ENCODE assay signal across 8 mouse cellular contexts in the genomic region with DNA sequence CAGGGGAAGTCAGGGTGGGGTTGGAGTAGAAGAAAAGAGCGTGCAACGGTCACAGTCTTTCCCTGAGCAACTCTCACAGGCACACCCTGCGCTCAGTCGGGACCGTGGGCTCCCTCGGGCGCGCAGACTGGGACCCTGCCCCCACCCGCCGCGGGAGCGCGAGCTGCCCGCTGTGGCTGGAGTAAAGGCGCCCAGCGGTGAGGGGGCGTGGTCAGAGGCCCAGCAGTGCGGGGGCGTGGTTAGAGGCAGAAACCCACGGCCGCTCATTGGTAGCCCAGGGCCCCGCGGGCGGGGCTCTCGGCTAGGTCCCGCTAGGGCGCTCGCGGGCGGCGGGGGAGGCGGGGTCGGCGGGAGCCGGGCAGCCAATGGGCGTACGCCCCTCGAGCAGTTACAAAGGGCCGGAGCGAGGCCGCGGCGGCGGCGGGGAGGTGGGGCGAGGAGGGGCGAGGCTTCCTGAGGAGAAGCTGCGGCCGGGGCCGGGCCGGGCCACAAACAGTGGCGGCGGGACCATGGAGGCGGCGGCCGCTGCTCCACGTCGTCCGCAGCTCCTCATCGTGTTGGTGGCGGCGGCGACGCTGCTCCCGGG. TPM values are rescaled to one million over a fixed set of nuclear protein-coding genes. Genes with fewer than 3 reads are reported as not detected.
A peak's percentile ranks its signal among the peaks of the same experiment; 100 is the strongest.
DNase-seq lines count a peak whose midpoint lies in the region; ATAC-seq and TF ChIP-seq lines count a peak whose summit lies in the region.

Gene Tgfbr1, plus strand, starts transcription at position 420 of the 586 bp plus-strand sequence.

- TF ChIP-seq POLR2A in kidney, adult 2 months (IDR thresholded peaks at IDR 0.05; ENCODE audit: low read depth, low read length): no peak
- TF ChIP-seq POLR2A in spleen, adult 2 months (IDR thresholded peaks at IDR 0.05; ENCODE audit: low read depth, low read length): peak; percentile 89

- no peaks in the 10 kb centered on the region for H3K9me3 ChIP-seq in embryonic facial prominence, embryonic 13.5 days
- no peaks in the 10 kb centered on the region for H3K9me3 ChIP-seq in limb, embryonic 12.5 days
- H3K9me3 ChIP-seq in midbrain, embryonic 15.5 days: no peaks in the 10 kb centered on the region

- peak within 1 kb of the TSS; percentile 97 for H3K4me3 ChIP-seq in embryonic facial prominence, embryonic 13.5 days
- peak within 1 kb of the TSS; percentile 92 for H3K4me3 ChIP-seq in kidney, adult 2 months (ENCODE audit: insufficient read depth, low read depth, low read length)
- peak within 1 kb of the TSS; percentile 94 for H3K4me3 ChIP-seq in limb, embryonic 12.5 days (replicated peaks)
- peak within 1 kb of the TSS; percentile 86 for H3K4me3 ChIP-seq in midbrain, embryonic 15.5 days
- peak within 1 kb of the TSS; percentile 94 for H3K4me3 ChIP-seq in spleen, adult 2 months (ENCODE audit: extremely low read depth, insufficient read depth, insufficient read length)

- peak within 1 kb of the TSS; percentile 96 for H3K9ac ChIP-seq in embryonic facial prominence, embryonic 13.5 days
- H3K9ac ChIP-seq in limb, embryonic 12.5 days (replicated peaks): peak within 1 kb of the TSS; percentile 93
- H3K9ac ChIP-seq in midbrain, embryonic 15.5 days: peak within 1 kb of the TSS; percentile 82

- peak within 1 kb of the TSS; percentile 81 for H3K4me2 ChIP-seq in embryonic facial prominence, embryonic 13.5 days
- peak within 1 kb of the TSS; percentile 88 for H3K4me2 ChIP-seq in limb, embryonic 12.5 days
- peak within 1 kb of the TSS; percentile 96 for H3K4me2 ChIP-seq in midbrain, embryonic 15.5 days

- peak; percentile 99 for ATAC-seq in embryonic facial prominence, embryonic 13.5 days (ENCODE audit: insufficient number of reproducible peaks, insufficient read depth, low FRiP score, low TSS enrichment, low read depth)
- peak; percentile 98 for ATAC-seq in limb, embryonic 12.5 days (ENCODE audit: insufficient number of reproducible peaks, insufficient read depth, low FRiP score, low TSS enrichment, low read depth)
- peak; percentile 99 for ATAC-seq in midbrain, embryonic 15.5 days (replicated peaks)

- no peaks in the 10 kb centered on the region for H3K36me3 ChIP-seq in embryonic facial prominence, embryonic 13.5 days
- H3K36me3 ChIP-seq in kidney, adult 2 months (ENCODE audit: control insufficient read depth, insufficient read depth, low read length): no peaks in the 10 kb centered on the region
- H3K36me3 ChIP-seq in limb, embryonic 12.5 days: no peaks in the 10 kb centered on the region
- no peaks in the 10 kb centered on the region for H3K36me3 ChIP-seq in midbrain, embryonic 15.5 days (replicated peaks)
- H3K36me3 ChIP-seq in spleen, adult 2 months (ENCODE audit: control insufficient read depth, insufficient read depth, low read length): no peaks in the 10 kb centered on the region

- H3K27ac ChIP-seq in embryonic facial prominence, embryonic 13.5 days: peak within 1 kb of the TSS; percentile 97
- peak within 1 kb of the TSS; percentile 86 for H3K27ac ChIP-seq in kidney, adult 2 months (ENCODE audit: insufficient read depth, low read depth, low read length)
- H3K27ac ChIP-seq in limb, embryonic 12.5 days: peak within 1 kb of the TSS; percentile 97
- peak within 1 kb of the TSS; percentile 84 for H3K27ac ChIP-seq in midbrain, embryonic 15.5 days
- H3K27ac ChIP-seq in spleen, adult 2 months (ENCODE audit: insufficient read depth, low read length): peak within 1 kb of the TSS; percentile 86

- peak; percentile 99 for DNase-seq in 3134 (ENCODE audit: extremely low read depth, insufficient read length, low spot score)
- DNase-seq in adrenal gland, postnatal 36 days: peak; percentile 100
- DNase-seq in heart, adult 18-20 months: peak; percentile 98 to 99
- peak; percentile 100 for DNase-seq in kidney, adult 2 months
- DNase-seq in spleen, adult 2 months (ENCODE audit: low read depth in 1 of 2, low spot score in 2 of 2): peak; percentile 89 to 99

- no peak for TF ChIP-seq CTCF in kidney, adult 2 months (conservative IDR thresholded peaks at IDR 0.05; ENCODE audit: insufficient read depth, insufficient read length, low read depth, low read length)
- TF ChIP-seq CTCF in spleen, adult 2 months (IDR thresholded peaks at IDR 0.05; ENCODE audit: extremely low read depth, insufficient read depth, insufficient read length, insufficient replicate concordance): no peak

- peaks cover 39% of the 10 kb centered on the region for H3K4me1 ChIP-seq in embryonic facial prominence, embryonic 13.5 days
- peaks cover 4% of the 10 kb centered on the region; the same call in 1 of the 2 replicates for H3K4me1 ChIP-seq in kidney, adult 2 months (ENCODE audit: control insufficient read depth, insufficient read depth, low read length)
- H3K4me1 ChIP-seq in limb, embryonic 12.5 days (replicated peaks): peaks cover 28% of the 10 kb centered on the region
- peaks cover 23% of the 10 kb centered on the region for H3K4me1 ChIP-seq in midbrain, embryonic 15.5 days
- H3K4me1 ChIP-seq in spleen, adult 2 months (ENCODE audit: control insufficient read depth, insufficient read depth, insufficient read length): 0 out of 2 replicates have a peak, but pooled peaks cover 6% of the 10 kb centered on the region

- no peaks in the 10 kb centered on the region for H3K27me3 ChIP-seq in embryonic facial prominence, embryonic 13.5 days
- H3K27me3 ChIP-seq in kidney, adult 2 months (replicated peaks; ENCODE audit: control insufficient read depth, insufficient read depth, low read length): no peaks in the 10 kb centered on the region
- no peaks in the 10 kb centered on the region for H3K27me3 ChIP-seq in limb, embryonic 12.5 days
- H3K27me3 ChIP-seq in midbrain, embryonic 15.5 days (replicated peaks): no peaks in the 10 kb centered on the region
- H3K27me3 ChIP-seq in spleen, adult 2 months (ENCODE audit: control insufficient read depth, insufficient read depth, low read length): no peaks in the 10 kb centered on the region; the same call in 1 of the 2 replicates

- WGBS in embryonic facial prominence, embryonic 13.5 days: under 1% methylated on average over 54 of the region's 65 CpGs
- under 1% methylated on average over 62 of the region's 65 CpGs for WGBS in kidney, adult 2 months
- under 1% methylated on average over 57 of the region's 65 CpGs for WGBS in limb, embryonic 12.5 days
- under 1% methylated on average over 65 of the region's 65 CpGs for WGBS in midbrain, embryonic 15.5 days
- WGBS in spleen, adult 2 months: 1% methylated on average over 48 of the region's 65 CpGs

RNA-seq across cellular contexts. Expression of gene Tgfbr1, which starts in this region (rescaled TPM):
- 10 to 100 TPM; 34.8 to 40.7 TPM for total RNA-seq in adrenal gland, postnatal 36 days (2021)
- 45.1 and 45.7 TPM in 2 replicates for polyA plus RNA-seq in embryonic facial prominence, embryonic 13.5 days (2015; fragmentation: Nextera tagmentation; extraction: Ambion mirVana)
- 10 to 100 TPM; 13.6 to 14.9 TPM for total RNA-seq in heart, adult 18-20 months (2021)
- polyA plus RNA-seq in kidney, adult 2 months (2012; rRNA removed): 8.7 and 10.8 TPM in 2 replicates
- polyA plus RNA-seq in limb, embryonic 12.5 days (2016; fragmentation: Nextera tagmentation; extraction: Ambion mirVana): 84.0 and 84.7 TPM in 2 replicates
- polyA plus RNA-seq in midbrain, embryonic 15.5 days (2015; fragmentation: Nextera tagmentation; extraction: Ambion mirVana): 36.4 and 37.5 TPM in 2 replicates
- 4.6 and 5.5 TPM in 2 replicates for polyA plus RNA-seq in spleen, adult 2 months (2012; rRNA removed)

Comparison
In these comparisons a context has a peak if more than half of its experiments do, and no peak if none do; other contexts are left out.
1. Peak in every context shown above with its lines: DNase-seq, ATAC-seq, H3K4me3 ChIP-seq and H3K27ac ChIP-seq.